Mouse (Mus musculus): ENCODE data around the gene Itga9. TPM values are rescaled to one million over a fixed set of nuclear protein-coding genes. Genes with fewer than 3 reads are reported as not detected.

Itga9 gene
- polyA plus RNA-seq, 1 experiment from 2014 or later, result 2.0 TPM

- WGBS, result 46% methylated on average over 8 of the region's 8 CpGs
- Histone ChIP-seq H3K27ac (no peak overlapping the region), H3K36me3 (replicated peaks) (no peaks in the 10 kb centered on the region), H3K4me1 (no peaks in the 10 kb centered on the region), H3K9ac (no peak overlapping the region), H3K4me2 (no peak overlapping the region), H3K9me3 (no peaks in the 10 kb centered on the region), H3K27me3 (replicated peaks) (no peaks in the 10 kb centered on the region), H3K4me3 (no peak overlapping the region)
- ATAC-seq (replicated peaks), result no peak
Observed at GRCm38 (mm10) chr9:118914589-118914988, 308.1 kb downstream of the Itga9 start.

- no peaks in the 10 kb centered on the region for H3K27me3 ChIP-seq (replicated peaks)
- H3K9me3 ChIP-seq, result no peaks in the 10 kb centered on the region
- no peaks in the 10 kb centered on the region for H3K4me1 ChIP-seq
- ATAC-seq (replicated peaks), result no peak
- H3K4me2 ChIP-seq, result no peak overlapping the region
- 49% methylated on average over 5 of the region's 5 CpGs for WGBS
- no peak overlapping the region for H3K27ac ChIP-seq
- H3K36me3 ChIP-seq (replicated peaks), result no peaks in the 10 kb centered on the region
- H3K9ac ChIP-seq, result no peak overlapping the region
- no peak overlapping the region for H3K4me3 ChIP-seq
Observed at GRCm38 (mm10) chr9:118915290-118915689, 308.8 kb downstream of the Itga9 start.

- Histone ChIP-seq H3K9ac (no peak overlapping the region), H3K4me1 (peaks cover 4% of the 10 kb centered on the region), H3K4me2 (no peak overlapping the region), H3K4me3 (no peak overlapping the region), H3K27ac (no peak overlapping the region), H3K27me3 (replicated peaks) (no peaks in the 10 kb centered on the region), H3K36me3 (replicated peaks) (no peaks in the 10 kb centered on the region), H3K9me3 (no peaks in the 10 kb centered on the region)
- 77% methylated on average over 16 of the region's 16 CpGs for WGBS
- 0 out of 2 replicates have a peak, but pooled peaks have one; percentile 8 for ATAC-seq (replicated peaks)
Observed at GRCm38 (mm10) chr9:118919672-118920186, 313.2 kb downstream of the Itga9 start.

GRCm38 (mm10) chr9:118920798-118921515 is 314.5 kb downstream of the Itga9 start:
- H3K4me1 ChIP-seq, result peaks cover 9% of the 10 kb centered on the region
- WGBS, result 51% methylated on average over 12 of the region's 12 CpGs
- H3K27me3 ChIP-seq (replicated peaks), result no peaks in the 10 kb centered on the region
- H3K9me3 ChIP-seq, result no peaks in the 10 kb centered on the region
- no peaks in the 10 kb centered on the region for H3K36me3 ChIP-seq (replicated peaks)
- no peak for ATAC-seq (replicated peaks)
- H3K27ac ChIP-seq, result no peak overlapping the region
- H3K4me3 ChIP-seq, result no peak overlapping the region
- no peak overlapping the region for H3K4me2 ChIP-seq
- no peak overlapping the region for H3K9ac ChIP-seq

- Histone ChIP-seq H3K9ac (no peak overlapping the region), H3K27me3 (replicated peaks) (no peaks in the 10 kb centered on the region), H3K4me3 (no peak overlapping the region), H3K9me3 (no peaks in the 10 kb centered on the region), H3K27ac (no peak overlapping the region), H3K4me1 (peaks cover 10% of the 10 kb centered on the region), H3K4me2 (no peak overlapping the region), H3K36me3 (replicated peaks) (no peaks in the 10 kb centered on the region)
- WGBS, result 72% methylated on average over 3 of the region's 3 CpGs
- no peak for ATAC-seq (replicated peaks)
Observed at GRCm38 (mm10) chr9:118921926-118922325, 315.4 kb downstream of the Itga9 start.

- WGBS, result 16% methylated on average over 16 of the region's 16 CpGs
- Histone ChIP-seq H3K9ac (no peak overlapping the region), H3K4me1 (peaks cover 29% of the 10 kb centered on the region), H3K27ac (no peak overlapping the region), H3K36me3 (replicated peaks) (no peaks in the 10 kb centered on the region), H3K27me3 (replicated peaks) (no peaks in the 10 kb centered on the region), H3K4me2 (peak overlapping the region; percentile 98), H3K9me3 (no peaks in the 10 kb centered on the region), H3K4me3 (peak overlapping the region; percentile 82)
- no peak; the same call in 1 of the 2 replicates for ATAC-seq (replicated peaks)
Observed at GRCm38 (mm10) chr9:118924554-118925085, 318.1 kb downstream of the Itga9 start.

- Histone ChIP-seq H3K9me3 (no peaks in the 10 kb centered on the region), H3K9ac (peak overlapping the region; percentile 82), H3K36me3 (replicated peaks) (no peaks in the 10 kb centered on the region), H3K4me2 (peak overlapping the region; percentile 98), H3K27ac (peak overlapping the region; percentile 86), H3K27me3 (replicated peaks) (no peaks in the 10 kb centered on the region), H3K4me1 (peaks cover 29% of the 10 kb centered on the region), H3K4me3 (peak overlapping the region; percentile 82)
- under 1% methylated on average over 53 of the region's 53 CpGs for WGBS
- peak; percentile 86 for ATAC-seq (replicated peaks)
Observed at GRCm38 (mm10) chr9:118925286-118926110, 319.0 kb downstream of the Itga9 start.

- H3K4me3 ChIP-seq, result peak within 1 kb of the TSS; percentile 82
- peak within 1 kb of the TSS; percentile 98 for H3K4me2 ChIP-seq
- peak within 1 kb of the TSS; percentile 86 for H3K27ac ChIP-seq
- peak within 1 kb of the TSS; percentile 82 for H3K9ac ChIP-seq
- ATAC-seq (replicated peaks), result peak; percentile 40
- no peaks in the 10 kb centered on the region for H3K36me3 ChIP-seq (replicated peaks)
- peaks cover 29% of the 10 kb centered on the region for H3K4me1 ChIP-seq
- WGBS, result under 1% methylated on average over 48 of the region's 73 CpGs
- no peaks in the 10 kb centered on the region for H3K9me3 ChIP-seq
- H3K27me3 ChIP-seq (replicated peaks), result no peaks in the 10 kb centered on the region
Observed at GRCm38 (mm10) chr9:118926111-118926650, 319.7 kb downstream of the Itga9 start, which contains the start of gene Ctdspl. Gene Ctdspl, plus strand, starts transcription at chr9:118926453.

- Histone ChIP-seq H3K4me1 (peaks cover 29% of the 10 kb centered on the region), H3K9ac (peak overlapping the region; percentile 82), H3K4me2 (peak overlapping the region; percentile 98), H3K36me3 (replicated peaks) (no peaks in the 10 kb centered on the region), H3K4me3 (peak overlapping the region; percentile 82), H3K27me3 (replicated peaks) (no peaks in the 10 kb centered on the region), H3K9me3 (no peaks in the 10 kb centered on the region), H3K27ac (peak overlapping the region; percentile 86)
- WGBS, result 2% methylated on average over 39 of the region's 68 CpGs
- ATAC-seq (replicated peaks), result peak; percentile 38
Observed at GRCm38 (mm10) chr9:118926688-118927321, 320.3 kb downstream of the Itga9 start.

- 0 out of 2 replicates have a peak overlapping the region, but pooled peaks have one; percentile 86 for H3K27ac ChIP-seq
- peaks cover 29% of the 10 kb centered on the region for H3K4me1 ChIP-seq
- no peak for ATAC-seq (replicated peaks)
- H3K36me3 ChIP-seq (replicated peaks), result no peaks in the 10 kb centered on the region
- H3K4me3 ChIP-seq, result peak overlapping the region; percentile 82
- H3K9me3 ChIP-seq, result no peaks in the 10 kb centered on the region
- H3K27me3 ChIP-seq (replicated peaks), result no peaks in the 10 kb centered on the region
- WGBS, result 38% methylated on average over 8 of the region's 8 CpGs
- H3K9ac ChIP-seq, result no peak overlapping the region
- H3K4me2 ChIP-seq, result peak overlapping the region; percentile 98
Observed at GRCm38 (mm10) chr9:118927501-118927900, 321.0 kb downstream of the Itga9 start.

GRCm38 (mm10) chr9:118928007-118928406 is 321.5 kb downstream of the Itga9 start:
- 52% methylated on average over 2 of the region's 2 CpGs for WGBS
- no peak for ATAC-seq (replicated peaks)
- Histone ChIP-seq H3K4me3 (peak overlapping the region; percentile 82), H3K4me2 (peak overlapping the region; percentile 98), H3K9ac (peak overlapping the region; percentile 13; the same call in 1 of the 2 replicates), H3K27me3 (replicated peaks) (no peaks in the 10 kb centered on the region), H3K36me3 (replicated peaks) (no peaks in the 10 kb centered on the region), H3K9me3 (no peaks in the 10 kb centered on the region), H3K27ac (no peak overlapping the region), H3K4me1 (peaks cover 29% of the 10 kb centered on the region)

Data from midbrain, embryonic 15.5 days (tissue).